ENCODE assay signal across 22 mouse cellular contexts in the genomic region with DNA sequence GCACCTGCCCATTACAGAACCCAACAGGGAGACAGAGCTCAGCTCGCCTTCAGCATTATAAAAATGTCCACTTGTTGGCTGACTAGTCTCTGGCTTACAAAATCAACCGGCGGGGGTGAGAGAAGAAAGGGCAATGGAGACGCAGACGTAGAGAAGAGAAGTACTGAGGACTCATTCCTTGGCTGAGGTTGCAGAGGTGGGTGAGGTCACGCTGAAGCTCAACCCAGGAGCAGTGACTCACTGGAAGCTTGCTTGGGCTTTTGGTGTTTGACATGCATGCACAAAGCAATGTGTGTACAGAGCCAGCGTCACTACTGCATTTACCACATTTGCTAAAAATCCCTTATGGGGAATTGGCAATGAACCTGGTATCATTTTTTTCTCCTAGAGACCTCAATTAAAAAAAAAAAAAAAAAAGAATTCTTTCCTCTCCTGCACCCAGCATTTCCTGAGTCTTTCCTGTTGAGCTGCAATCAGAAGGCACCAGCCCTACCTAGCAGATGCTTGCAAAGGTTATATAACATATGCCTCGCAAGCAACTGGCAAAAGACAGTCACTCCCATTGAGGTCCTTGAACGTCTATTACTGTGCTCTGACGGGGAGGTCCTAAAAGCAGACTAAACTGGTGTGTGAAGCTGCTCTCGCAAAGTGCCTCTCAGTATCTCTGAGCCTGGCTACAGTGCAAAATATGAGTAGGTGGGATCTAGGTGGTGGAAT.
A peak's percentile ranks its signal among the peaks of the same experiment; 100 is the strongest.
DNase-seq lines count a peak whose midpoint lies in the region; ATAC-seq and TF ChIP-seq lines count a peak whose summit lies in the region.
"Had no signal": no experiment of that assay in that cellular context is flagged by ENCODE, and none has a peak within 500 bp of the region (broad histone marks: within the 10 kb centered on the region; RNA-seq: fewer than 3 reads in every experiment).

No protein-coding gene starts in this region.

- no peaks in the 10 kb centered on the region for H3K4me1 ChIP-seq in heart, embryonic 10.5 days
- H3K4me1 ChIP-seq in hindbrain, embryonic 10.5 days (replicated peaks) = no peaks in the 10 kb centered on the region
- H3K4me1 ChIP-seq: limb, embryonic 15.5 days; midbrain, embryonic 12.5 days had no signal

- peak; percentile 44 for ATAC-seq in Patski
- ATAC-seq in megakaryocyte, adult 5-6 weeks (ENCODE audit: poor library complexity, severe bottlenecking) = peak; percentile 34; the same call in 1 of the 2 replicates
- ATAC-seq: intestine, embryonic 16.5 days had no signal

- CTCF ChIA-PET in Patski (lab: Charles Lee) = no interaction called here

- no peak overlapping the region for H3K4me3 ChIP-seq in heart, embryonic 10.5 days
- H3K4me3 ChIP-seq in hindbrain, embryonic 10.5 days = no peak overlapping the region
- H3K4me3 ChIP-seq: erythroblast, embryonic 14.5 days; heart, embryonic 13.5 days; limb, embryonic 15.5 days; midbrain, embryonic 12.5 days; myocyte had no signal

- POLR2A ChIA-PET in Patski (lab: Charles Lee) = interaction anchor here (0.7 to 0.8 kb wide), 2 partner anchors 19 to 65 kb away, joined by 3 to 4 read pairs; no protein-coding TSS in a partner anchor

- no peak overlapping the region for H3K27ac ChIP-seq in heart, embryonic 10.5 days
- H3K27ac ChIP-seq in hindbrain, embryonic 10.5 days = no peak overlapping the region
- H3K27ac ChIP-seq: heart, embryonic 13.5 days; limb, embryonic 15.5 days; midbrain, embryonic 12.5 days had no signal

- peak; percentile 14 for DNase-seq in adrenal gland, postnatal 10 days
- no peak for DNase-seq in adrenal gland, postnatal 4 days (ENCODE audit: low spot score in 2 of 2)
- peak; percentile 91 for DNase-seq in heart, adult 11 months
- no peak for DNase-seq in heart, embryonic 10.5 days (ENCODE audit: low spot score)
- DNase-seq in Patski (ENCODE audit: low read depth, low spot score) = no peak
- DNase-seq in Muller cell, postnatal 12 days (ENCODE audit: inconsistent ontology term) = no peak
- no peak for DNase-seq in hindbrain, embryonic 10.5 days (ENCODE audit: low spot score)
- DNase-seq: cerebellum, adult 11-12 months; gastrocnemius, postnatal 36 days; heart, postnatal 4 days; kidney, postnatal 10 days; layer of hippocampus, adult 9-11 months; lung, embryonic 14.5 days; right cerebral cortex, postnatal 14 days; thymus, postnatal 36 days had no signal

- in situ Hi-C loops in Patski (cut with MboI; ENCODE audit: low pct_unique_long_range_greater_than_20kb) = no loop called here

- no peaks in the 10 kb centered on the region for H3K9me3 ChIP-seq in heart, embryonic 10.5 days
- H3K9me3 ChIP-seq in hindbrain, embryonic 10.5 days = no peaks in the 10 kb centered on the region
- H3K9me3 ChIP-seq: heart, embryonic 13.5 days; limb, embryonic 15.5 days; midbrain, embryonic 12.5 days had no signal

- TF ChIP-seq CTCF in Patski (IDR thresholded peaks at IDR 0.05) = no peak

- WGBS in heart, embryonic 10.5 days = 66% methylated on average over 11 of the region's 11 CpGs
- WGBS in hindbrain, embryonic 10.5 days = 88% methylated on average over 11 of the region's 11 CpGs

- no peaks in the 10 kb centered on the region for H3K36me3 ChIP-seq in heart, embryonic 10.5 days
- no peaks in the 10 kb centered on the region for H3K36me3 ChIP-seq in hindbrain, embryonic 10.5 days
- H3K36me3 ChIP-seq: heart, embryonic 13.5 days; limb, embryonic 15.5 days; midbrain, embryonic 12.5 days had no signal

- no peaks in the 10 kb centered on the region for H3K27me3 ChIP-seq in heart, embryonic 10.5 days (ENCODE audit: insufficient read depth, poor library complexity, severe bottlenecking)
- H3K27me3 ChIP-seq in Patski = no peaks in the 10 kb centered on the region
- H3K27me3 ChIP-seq in hindbrain, embryonic 10.5 days (ENCODE audit: insufficient read depth, poor library complexity, severe bottlenecking) = no peaks in the 10 kb centered on the region
- H3K27me3 ChIP-seq: limb, embryonic 15.5 days; midbrain, embryonic 12.5 days had no signal

Comparison
In these comparisons a context has a peak if more than half of its experiments do, and no peak if none do; other contexts are left out.
1. DNase-seq: peak in adrenal gland, postnatal 10 days (single experiment) and heart, adult 11 months (single experiment); none in adrenal gland, postnatal 4 days (0 of 2), heart, embryonic 10.5 days (single experiment), Patski (single experiment), Muller cell, postnatal 12 days (single experiment) and hindbrain, embryonic 10.5 days (single experiment).